Mouse (Mus musculus): ENCODE results near the gene Try4. TPM values are rescaled to one million over a fixed set of nuclear protein-coding genes. Genes with fewer than 3 reads are reported as not detected.
"Not testable (repeated sequence)": the region's sequence is repeated elsewhere in the genome, so short reads cannot be mapped to it uniquely, and the experiment has no call there.

Try4 gene
- polyA plus RNA-seq (2015; fragmentation: Nextera tagmentation; extraction: Ambion mirVana): not detected in 2 replicates

- no peaks in the 10 kb centered on the region for H3K27me3 ChIP-seq (ENCODE audit: control insufficient read depth, insufficient read depth, low read length)
- H3K4me3 ChIP-seq (ENCODE audit: low read length): no peak within 1 kb of the TSS
- no peak for ATAC-seq (replicated peaks; ENCODE audit: extremely low read depth, insufficient read depth, low FRiP score)
- H3K27ac ChIP-seq (ENCODE audit: low read length): no peak within 1 kb of the TSS
- no peaks in the 10 kb centered on the region for H3K36me3 ChIP-seq (ENCODE audit: control insufficient read depth, insufficient read depth)
- H3K9ac ChIP-seq (ENCODE audit: low read length): no peak within 1 kb of the TSS
- no peaks in the 10 kb centered on the region for H3K4me1 ChIP-seq (ENCODE audit: control insufficient read depth, insufficient read depth, low read length)
- WGBS: 56% methylated on average over 1 of the region's 1 CpGs
- H3K4me2 ChIP-seq (ENCODE audit: low read depth, low read length): no peak within 1 kb of the TSS
- no peaks in the 10 kb centered on the region for H3K9me3 ChIP-seq (replicated peaks; ENCODE audit: control insufficient read depth, low read length)
These were observed at the start of gene Try4 for GRCm38 (mm10) chr6:41301969-41302368. Gene Try4, plus strand, starts transcription at chr6:41302269.

- H3K9ac ChIP-seq (ENCODE audit: low read length); H3K9me3 ChIP-seq (replicated peaks; ENCODE audit: control insufficient read depth, low read length); H3K4me1 ChIP-seq (ENCODE audit: control insufficient read depth, insufficient read depth, low read length); H3K27me3 ChIP-seq (ENCODE audit: control insufficient read depth, insufficient read depth, low read length); H3K27ac ChIP-seq (ENCODE audit: low read length); H3K4me2 ChIP-seq (ENCODE audit: low read depth, low read length); H3K36me3 ChIP-seq (ENCODE audit: control insufficient read depth, insufficient read depth); H3K4me3 ChIP-seq (ENCODE audit: low read length); ATAC-seq (replicated peaks; ENCODE audit: extremely low read depth, insufficient read depth, low FRiP score): not testable (repeated sequence)
- WGBS: 69% methylated on average over 9 of the region's 9 CpGs
These were observed 48.8 kb upstream of the Try4 start for GRCm38 (mm10) chr6:41253314-41253713.

- H3K4me1 ChIP-seq (ENCODE audit: control insufficient read depth, insufficient read depth, low read length): peaks cover 6% of the 10 kb centered on the region; the same call in 1 of the 2 replicates
- ATAC-seq (replicated peaks; ENCODE audit: extremely low read depth, insufficient read depth, low FRiP score): no peak
- no peak overlapping the region for H3K27ac ChIP-seq (ENCODE audit: low read length)
- H3K9ac ChIP-seq (ENCODE audit: low read length): no peak overlapping the region
- H3K9me3 ChIP-seq (replicated peaks; ENCODE audit: control insufficient read depth, low read length): no peaks in the 10 kb centered on the region
- H3K27me3 ChIP-seq (ENCODE audit: control insufficient read depth, insufficient read depth, low read length): no peaks in the 10 kb centered on the region
- WGBS: 83% methylated on average over 2 of the region's 2 CpGs
- H3K4me2 ChIP-seq (ENCODE audit: low read depth, low read length): no peak overlapping the region
- no peak overlapping the region for H3K4me3 ChIP-seq (ENCODE audit: low read length)
- H3K36me3 ChIP-seq (ENCODE audit: control insufficient read depth, insufficient read depth): no peaks in the 10 kb centered on the region
These were observed 45.6 kb upstream of the Try4 start for GRCm38 (mm10) chr6:41256424-41256823.

GRCm38 (mm10) chr6:41257432-41257831 lies 44.6 kb upstream of the Try4 start:
- H3K27ac ChIP-seq (ENCODE audit: low read length): no peak overlapping the region
- no peak overlapping the region for H3K9ac ChIP-seq (ENCODE audit: low read length)
- WGBS: 59% methylated on average over 3 of the region's 3 CpGs
- no peak overlapping the region for H3K4me2 ChIP-seq (ENCODE audit: low read depth, low read length)
- no peaks in the 10 kb centered on the region for H3K27me3 ChIP-seq (ENCODE audit: control insufficient read depth, insufficient read depth, low read length)
- H3K36me3 ChIP-seq (ENCODE audit: control insufficient read depth, insufficient read depth): no peaks in the 10 kb centered on the region
- H3K4me3 ChIP-seq (ENCODE audit: low read length): no peak overlapping the region
- peaks cover 6% of the 10 kb centered on the region; the same call in 1 of the 2 replicates for H3K4me1 ChIP-seq (ENCODE audit: control insufficient read depth, insufficient read depth, low read length)
- no peak for ATAC-seq (replicated peaks; ENCODE audit: extremely low read depth, insufficient read depth, low FRiP score)
- H3K9me3 ChIP-seq (replicated peaks; ENCODE audit: control insufficient read depth, low read length): no peaks in the 10 kb centered on the region

GRCm38 (mm10) chr6:41262796-41263195 lies 39.3 kb upstream of the Try4 start:
- no peak for ATAC-seq (replicated peaks; ENCODE audit: extremely low read depth, insufficient read depth, low FRiP score)
- WGBS: 42% methylated on average over 3 of the region's 3 CpGs
- H3K27ac ChIP-seq (ENCODE audit: low read length): no peak overlapping the region
- H3K27me3 ChIP-seq (ENCODE audit: control insufficient read depth, insufficient read depth, low read length): no peaks in the 10 kb centered on the region
- no peak overlapping the region for H3K9ac ChIP-seq (ENCODE audit: low read length)
- H3K4me1 ChIP-seq (ENCODE audit: control insufficient read depth, insufficient read depth, low read length): 0 out of 2 replicates have a peak, but pooled peaks cover 3% of the 10 kb centered on the region
- H3K4me2 ChIP-seq (ENCODE audit: low read depth, low read length): no peak overlapping the region
- H3K9me3 ChIP-seq (replicated peaks; ENCODE audit: control insufficient read depth, low read length): no peaks in the 10 kb centered on the region
- H3K36me3 ChIP-seq (ENCODE audit: control insufficient read depth, insufficient read depth): no peaks in the 10 kb centered on the region
- H3K4me3 ChIP-seq (ENCODE audit: low read length): no peak overlapping the region

- H3K4me3 ChIP-seq (ENCODE audit: low read length): no peak overlapping the region
- H3K9ac ChIP-seq (ENCODE audit: low read length): no peak overlapping the region
- H3K36me3 ChIP-seq (ENCODE audit: control insufficient read depth, insufficient read depth): no peaks in the 10 kb centered on the region
- H3K27me3 ChIP-seq (ENCODE audit: control insufficient read depth, insufficient read depth, low read length): no peaks in the 10 kb centered on the region
- no peak overlapping the region for H3K4me2 ChIP-seq (ENCODE audit: low read depth, low read length)
- no peak overlapping the region for H3K27ac ChIP-seq (ENCODE audit: low read length)
- no peak for ATAC-seq (replicated peaks; ENCODE audit: extremely low read depth, insufficient read depth, low FRiP score)
- H3K9me3 ChIP-seq (replicated peaks; ENCODE audit: control insufficient read depth, low read length): no peaks in the 10 kb centered on the region
- no peaks in the 10 kb centered on the region for H3K4me1 ChIP-seq (ENCODE audit: control insufficient read depth, insufficient read depth, low read length)
- WGBS: 60% methylated on average over 6 of the region's 6 CpGs
These were observed 35.9 kb upstream of the Try4 start for GRCm38 (mm10) chr6:41266140-41266539.

- Histone ChIP-seq H3K4me2 (ENCODE audit: low read depth, low read length) (no peak overlapping the region), H3K27me3 (ENCODE audit: control insufficient read depth, insufficient read depth, low read length) (no peaks in the 10 kb centered on the region), H3K9me3 (replicated peaks; ENCODE audit: control insufficient read depth, low read length) (no peaks in the 10 kb centered on the region), H3K27ac (ENCODE audit: low read length) (no peak overlapping the region), H3K4me3 (ENCODE audit: low read length) (no peak overlapping the region), H3K36me3 (ENCODE audit: control insufficient read depth, insufficient read depth) (no peaks in the 10 kb centered on the region), H3K4me1 (ENCODE audit: control insufficient read depth, insufficient read depth, low read length) (no peaks in the 10 kb centered on the region), H3K9ac (ENCODE audit: low read length) (no peak overlapping the region)
- ATAC-seq (replicated peaks; ENCODE audit: extremely low read depth, insufficient read depth, low FRiP score): no peak
- WGBS: 28% methylated on average over 1 of the region's 1 CpGs
These were observed 3.8 kb upstream of the Try4 start for GRCm38 (mm10) chr6:41298255-41298654.

GRCm38 (mm10) chr6:41316741-41317140 lies 14.7 kb downstream of the Try4 start, which contains the start of gene Try5:
Gene Try5, minus strand, starts transcription at chr6:41316841.
- H3K36me3 ChIP-seq (ENCODE audit: control insufficient read depth, insufficient read depth); ATAC-seq (replicated peaks; ENCODE audit: extremely low read depth, insufficient read depth, low FRiP score); H3K27me3 ChIP-seq (ENCODE audit: control insufficient read depth, insufficient read depth, low read length); H3K4me3 ChIP-seq (ENCODE audit: low read length); H3K4me2 ChIP-seq (ENCODE audit: low read depth, low read length); H3K9me3 ChIP-seq (replicated peaks; ENCODE audit: control insufficient read depth, low read length); H3K27ac ChIP-seq (ENCODE audit: low read length); H3K4me1 ChIP-seq (ENCODE audit: control insufficient read depth, insufficient read depth, low read length); H3K9ac ChIP-seq (ENCODE audit: low read length): not testable (repeated sequence)
- 52% methylated on average over 3 of the region's 3 CpGs for WGBS

- Histone ChIP-seq H3K4me2 (ENCODE audit: low read depth, low read length) (no peak within 1 kb of the TSS), H3K27me3 (ENCODE audit: control insufficient read depth, insufficient read depth, low read length) (no peaks in the 10 kb centered on the region), H3K27ac (ENCODE audit: low read length) (no peak within 1 kb of the TSS), H3K9ac (ENCODE audit: low read length) (no peak within 1 kb of the TSS), H3K36me3 (ENCODE audit: control insufficient read depth, insufficient read depth) (no peaks in the 10 kb centered on the region), H3K9me3 (replicated peaks; ENCODE audit: control insufficient read depth, low read length) (no peaks in the 10 kb centered on the region), H3K4me1 (ENCODE audit: control insufficient read depth, insufficient read depth, low read length) (no peaks in the 10 kb centered on the region), H3K4me3 (ENCODE audit: low read length) (no peak within 1 kb of the TSS)
- WGBS: 71% methylated on average over 2 of the region's 2 CpGs
- no peak for ATAC-seq (replicated peaks; ENCODE audit: extremely low read depth, insufficient read depth, low FRiP score)
These were observed 51.9 kb downstream of the Try4 start, which contains the start of gene Try10 for GRCm38 (mm10) chr6:41353932-41354331. Gene Try10, plus strand, starts transcription at chr6:41354105.
